Mouse (Mus musculus) liver, adult 2 months (tissue): ENCODE results near the gene Ccsap.

Experiments used
- CTCF ChIP-seq: fragments of 200-500 bp; IDR thresholded peaks from 2 replicates; pipeline ENCODE4 v1.5.1; 2011; ENCODE audit warnings: low read depth, low read length, control low read depth
- POLR2A ChIP-seq: fragments of 200-500 bp; IDR thresholded peaks from 2 replicates; pipeline ENCODE4 v1.6.1; 2011; ENCODE audit warnings: low read length, control low read depth; ENCODE audit not compliant: insufficient read depth; ENCODE audit errors: extremely low read depth

DNA sequence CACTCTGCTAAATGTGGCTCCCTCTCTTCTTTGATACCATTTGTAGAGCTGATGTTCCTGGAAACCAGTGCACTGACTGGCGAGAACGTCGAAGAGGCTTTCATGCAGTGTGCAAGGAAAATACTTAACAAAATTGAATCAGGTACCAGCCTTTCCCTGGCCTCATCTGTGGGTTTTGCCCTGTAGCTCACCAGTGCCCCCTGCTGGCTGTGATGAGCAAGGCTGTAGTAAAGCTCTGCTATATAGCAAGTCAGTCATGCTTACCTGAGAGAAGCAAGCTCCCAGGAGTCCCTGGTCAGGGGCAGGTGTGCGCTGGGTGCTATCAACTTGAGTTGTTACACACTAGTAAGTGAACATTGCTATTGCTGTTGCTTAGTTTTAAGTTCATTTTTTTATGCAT is 27.3 kb downstream of the Ccsap start:
- peak; percentile 94 for TF ChIP-seq CTCF
- TF ChIP-seq POLR2A = no peak
